Comparison of ENCODE assay signal across 8 mouse cellular contexts in the genomic region with DNA sequence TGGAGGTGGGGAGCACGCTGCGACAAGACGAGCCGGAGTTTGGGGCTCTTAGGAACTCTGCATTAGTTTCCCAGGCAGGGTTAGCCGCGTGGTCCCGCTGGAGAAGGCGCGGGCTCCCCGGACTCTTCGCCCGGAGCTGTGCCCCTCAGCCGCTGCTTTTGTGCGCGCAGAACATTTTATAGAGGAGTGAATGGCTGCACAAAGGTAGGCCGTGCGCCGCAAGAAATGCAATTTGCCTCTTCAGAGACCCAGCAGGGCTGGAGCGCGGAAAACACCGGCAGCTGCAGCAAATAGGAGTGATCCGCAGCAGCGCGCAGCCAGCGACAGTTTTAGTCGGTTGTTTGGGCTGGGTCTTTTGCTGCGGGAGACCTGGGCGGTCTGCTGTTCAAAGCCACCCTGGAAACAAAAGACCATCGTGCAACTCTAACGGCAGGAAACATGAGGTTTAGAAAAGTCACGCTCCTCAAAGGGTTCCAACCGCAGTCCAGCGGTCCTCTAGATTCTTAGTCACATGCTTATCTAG. TPM values are rescaled to one million over a fixed set of nuclear protein-coding genes. Genes with fewer than 3 reads are reported as not detected.
A peak's percentile ranks its signal among the peaks of the same experiment; 100 is the strongest.
DNase-seq lines count a peak whose midpoint lies in the region; ATAC-seq lines count a peak whose summit lies in the region.

Gene Zfp800 (minus strand): TSS at position 325 of the 523 bp plus-strand sequence.

- 1% methylated on average over 33 of the region's 33 CpGs for WGBS in embryonic facial prominence, embryonic 14.5 days
- WGBS in hindbrain, embryonic 13.5 days: under 1% methylated on average over 33 of the region's 33 CpGs
- 2% methylated on average over 33 of the region's 33 CpGs for WGBS in liver, embryonic 13.5 days (ENCODE audit: insufficient replicate concordance)

- peak within 1 kb of the TSS; percentile 50 for H3K4me3 ChIP-seq in embryonic facial prominence, embryonic 14.5 days (ENCODE audit: low read depth, low read length)
- H3K4me3 ChIP-seq in hindbrain, embryonic 13.5 days: peak within 1 kb of the TSS; percentile 49
- peak within 1 kb of the TSS; percentile 41 for H3K4me3 ChIP-seq in liver, embryonic 13.5 days (replicated peaks)

- H3K9ac ChIP-seq in embryonic facial prominence, embryonic 14.5 days (ENCODE audit: low read depth, low read length): peak within 1 kb of the TSS; percentile 39
- peak within 1 kb of the TSS; percentile 71 for H3K9ac ChIP-seq in hindbrain, embryonic 13.5 days
- no peak within 1 kb of the TSS for H3K9ac ChIP-seq in liver, embryonic 13.5 days

- H3K9me3 ChIP-seq in embryonic facial prominence, embryonic 14.5 days (ENCODE audit: control insufficient read depth, low read length): peaks cover 14% of the 10 kb centered on the region; the same call in 1 of the 2 replicates
- H3K9me3 ChIP-seq in hindbrain, embryonic 13.5 days: no peaks in the 10 kb centered on the region
- no peaks in the 10 kb centered on the region for H3K9me3 ChIP-seq in liver, embryonic 13.5 days (replicated peaks)

- no peaks in the 10 kb centered on the region for H3K4me1 ChIP-seq in embryonic facial prominence, embryonic 14.5 days (ENCODE audit: control insufficient read depth, insufficient read depth, low read length)
- H3K4me1 ChIP-seq in hindbrain, embryonic 13.5 days (replicated peaks): peaks cover 21% of the 10 kb centered on the region
- no peaks in the 10 kb centered on the region for H3K4me1 ChIP-seq in liver, embryonic 13.5 days (replicated peaks)

- H3K27ac ChIP-seq in embryonic facial prominence, embryonic 14.5 days (replicated peaks; ENCODE audit: low read depth, low read length): no peak within 1 kb of the TSS
- H3K27ac ChIP-seq in hindbrain, embryonic 13.5 days: peak within 1 kb of the TSS; percentile 62; the same call in 1 of the 2 replicates
- H3K27ac ChIP-seq in liver, embryonic 13.5 days: no peak within 1 kb of the TSS

- no peak for ATAC-seq in embryonic facial prominence, embryonic 14.5 days (ENCODE audit: low read depth)
- ATAC-seq in hindbrain, embryonic 13.5 days (ENCODE audit: low FRiP score): peak; percentile 52
- no peak for ATAC-seq in liver, embryonic 13.5 days (ENCODE audit: low read depth)

- H3K36me3 ChIP-seq in embryonic facial prominence, embryonic 14.5 days (ENCODE audit: control insufficient read depth, insufficient read depth, low read length): no peaks in the 10 kb centered on the region
- H3K36me3 ChIP-seq in hindbrain, embryonic 13.5 days: no peaks in the 10 kb centered on the region
- no peaks in the 10 kb centered on the region for H3K36me3 ChIP-seq in liver, embryonic 13.5 days

- H3K4me2 ChIP-seq in embryonic facial prominence, embryonic 14.5 days (ENCODE audit: low read depth, low read length): peak within 1 kb of the TSS; percentile 90
- H3K4me2 ChIP-seq in hindbrain, embryonic 13.5 days: peak within 1 kb of the TSS; percentile 80
- H3K4me2 ChIP-seq in liver, embryonic 13.5 days: peak within 1 kb of the TSS; percentile 59

- H3K27me3 ChIP-seq in embryonic facial prominence, embryonic 14.5 days (replicated peaks; ENCODE audit: control insufficient read depth, insufficient read depth, low read length): peaks cover 39% of the 10 kb centered on the region
- peaks cover 14% of the 10 kb centered on the region for H3K27me3 ChIP-seq in hindbrain, embryonic 13.5 days
- H3K27me3 ChIP-seq in liver, embryonic 13.5 days: peaks cover 63% of the 10 kb centered on the region

- DNase-seq in layer of hippocampus, adult 18-20 months (ENCODE audit: low spot score in 2 of 2): no peak
- no peak for DNase-seq in layer of hippocampus, adult 9-11 months
- DNase-seq in T-cell, adult 2 months (ENCODE audit: low spot score): peak; percentile 35
- DNase-seq in embryonic facial prominence, embryonic 14.5 days (ENCODE audit: low spot score): peak; percentile 46
- DNase-seq in liver, embryonic 13.5 days: no peak
- peak; percentile 63 for DNase-seq in retina, embryonic 14.5 days (ENCODE audit: low spot score)
- DNase-seq in ovary, postnatal 10 days (ENCODE audit: low spot score): no peak

RNA-seq across cellular contexts. Expression of gene Zfp800, which starts in this region (rescaled TPM):
- 10 to 100 TPM; 26.0 to 26.6 TPM for total RNA-seq in layer of hippocampus, adult 18-20 months (2021)
- 17.7 and 19.9 TPM in 2 replicates for polyA plus RNA-seq in embryonic facial prominence, embryonic 14.5 days (2014; fragmentation: Nextera tagmentation; extraction: Ambion mirVana)
- 21.5 and 23.0 TPM in 2 replicates for polyA plus RNA-seq in hindbrain, embryonic 13.5 days (2015; fragmentation: Nextera tagmentation; extraction: Ambion mirVana)
- 33.3 and 38.4 TPM in 2 replicates for polyA plus RNA-seq in liver, embryonic 13.5 days (2015; fragmentation: Nextera tagmentation; extraction: Ambion mirVana)

Comparison
In these comparisons a context has a peak if more than half of its experiments do, and no peak if none do; other contexts are left out.
1. DNase-seq: peak in T-cell, adult 2 months (single experiment), embryonic facial prominence, embryonic 14.5 days (single experiment) and retina, embryonic 14.5 days (single experiment); none in layer of hippocampus, adult 18-20 months (0 of 2), layer of hippocampus, adult 9-11 months (single experiment), liver, embryonic 13.5 days (single experiment) and ovary, postnatal 10 days (single experiment).
2. Peak in every context shown above with its lines, with median percentiles within 50 percentile points of each other: H3K4me2 ChIP-seq and H3K4me3 ChIP-seq.